Mouse (Mus musculus) heart, adult 18-20 months (tissue): ENCODE measurements at regions not wholly inside any gene's neighbourhood (a gene's known extent, or its start where the extent isn't known, plus 50 kb on each side); places are given as distances from the start of the nearest gene placed in this dataset.

Experiments used
- DNase-seq, 2 experiments: peaks; one replicate each; pipeline ENCODE4 v3.0.0; 2021 to 2022; ENCODE audit warnings: mixed read lengths in 1 of 2

DNA sequence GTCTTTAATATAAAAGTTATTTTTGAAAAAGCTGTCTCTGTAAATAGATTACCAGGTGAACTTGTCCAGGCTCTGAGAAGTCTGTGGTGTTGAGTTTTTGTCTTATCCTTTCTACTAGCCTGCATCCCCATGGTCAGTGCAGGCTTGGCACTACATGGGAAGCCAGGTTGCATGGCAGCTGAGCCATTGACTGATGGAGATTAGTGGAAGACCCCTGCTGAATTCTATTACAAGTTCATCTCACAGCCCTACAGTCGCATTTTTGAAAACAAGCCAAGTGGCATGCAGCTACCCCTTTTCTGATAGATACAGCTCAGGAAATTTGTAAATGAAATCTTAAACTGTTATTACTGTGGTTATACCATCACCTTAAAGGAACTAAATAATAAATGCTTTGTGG, 101.2 kb upstream of the Fam184a start:
- DNase-seq, result no peak

DNA sequence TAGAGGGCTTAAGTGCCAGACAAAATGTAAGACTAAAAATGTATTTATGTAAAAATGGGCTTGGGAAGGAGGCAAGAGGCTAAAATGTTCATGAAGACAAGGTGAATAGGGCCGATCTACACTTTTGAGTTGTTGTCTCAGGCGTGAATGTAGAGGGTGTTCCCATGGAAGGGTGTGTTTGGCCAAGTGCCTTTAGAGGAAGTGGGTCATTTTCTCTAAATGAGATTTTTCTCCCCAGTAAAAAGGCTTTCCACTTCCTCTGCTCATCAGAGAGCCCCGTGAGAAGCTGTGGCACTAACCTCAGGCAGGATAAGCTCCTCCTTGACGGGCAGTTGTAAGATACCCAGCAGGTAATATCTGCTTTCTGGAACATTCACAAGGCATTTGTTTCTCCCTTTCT, 99.6 kb upstream of the Fam184a start:
- DNase-seq, result no peak

DNA sequence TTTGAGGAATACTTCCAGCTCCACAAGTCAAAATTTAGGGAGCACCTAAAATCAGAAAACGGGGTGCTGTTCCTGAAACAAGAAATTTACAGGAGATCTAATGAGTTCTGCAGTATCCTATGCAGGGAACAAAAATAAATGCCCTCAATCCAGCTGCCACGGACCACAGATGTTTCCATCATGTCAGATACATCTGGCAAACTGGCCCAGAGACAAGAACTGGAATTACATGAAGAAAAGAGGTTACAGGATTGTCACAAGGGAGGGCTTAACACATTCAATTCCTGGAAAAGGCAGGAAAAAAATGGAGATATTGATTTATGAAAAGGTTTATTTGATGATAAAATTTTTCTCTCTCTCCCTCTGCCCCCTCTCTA, 62.3 kb upstream of the Fam184a start:
- peak in 1 of 2 experiments; percentile 35 for DNase-seq

DNA sequence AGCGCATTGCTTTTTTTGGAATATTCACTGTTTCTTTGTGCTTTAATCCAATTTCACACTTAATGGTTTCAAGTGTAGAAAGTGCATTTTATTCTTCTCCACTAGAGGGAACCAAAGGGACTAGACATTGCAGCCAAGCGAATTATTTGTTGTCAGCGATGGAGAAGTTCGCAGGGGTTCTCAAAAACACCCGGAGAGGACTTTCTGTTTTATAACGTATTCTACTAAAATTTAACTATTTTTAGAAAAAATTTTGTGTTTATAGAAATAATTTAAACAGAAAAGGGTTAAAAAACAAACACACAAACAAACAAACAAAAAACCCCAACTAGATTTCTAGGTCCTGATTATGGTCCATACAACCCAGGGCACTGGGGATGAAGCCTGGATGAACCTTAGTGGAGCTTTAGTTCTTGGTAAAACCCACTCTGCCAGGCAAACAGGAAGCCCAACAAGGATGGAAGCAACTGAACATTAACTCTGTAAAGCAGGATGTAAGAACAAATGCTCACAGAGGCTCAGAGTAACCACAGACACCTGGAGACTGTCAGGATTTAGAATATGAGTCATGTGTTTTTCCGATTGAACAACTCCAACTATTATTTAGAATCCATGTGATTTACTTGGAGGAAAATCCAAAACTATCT, 61.8 kb upstream of the Fam184a start:
- DNase-seq, result peak; percentile 6 to 70

DNA sequence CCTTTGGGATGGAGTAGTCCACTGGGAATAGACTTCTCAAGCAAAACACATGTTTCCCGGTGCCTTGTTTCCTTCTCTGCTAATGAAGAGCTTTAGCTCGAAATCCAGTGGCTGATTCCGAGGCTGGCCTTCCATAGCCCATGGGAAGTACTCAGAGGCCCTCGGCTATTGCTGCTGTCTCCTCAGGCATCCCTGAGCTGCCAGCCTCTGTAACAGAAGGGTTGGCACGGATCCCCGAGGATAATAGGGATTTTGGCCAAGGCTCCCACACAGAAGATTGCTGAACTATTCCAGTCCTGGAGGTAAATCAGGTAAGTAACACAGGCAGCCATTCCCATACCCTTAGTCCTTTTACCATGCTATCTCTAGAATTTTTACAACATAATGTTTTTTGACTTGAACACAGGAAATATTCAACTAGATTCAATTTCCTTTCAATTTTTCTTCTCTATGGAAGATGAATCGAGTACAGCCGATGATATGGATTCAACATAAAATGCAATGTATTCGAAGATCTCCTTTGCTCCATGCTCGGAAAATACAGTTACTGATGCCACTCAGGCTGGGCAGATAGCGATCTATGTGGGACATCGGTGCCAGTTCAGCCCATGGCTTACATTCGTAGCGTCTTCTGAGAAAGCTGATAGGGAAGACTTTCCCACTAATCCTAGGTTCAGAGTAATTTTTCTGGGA, 61.1 kb upstream of the Fam184a start:
- peak; percentile 14 to 15 for DNase-seq

DNA sequence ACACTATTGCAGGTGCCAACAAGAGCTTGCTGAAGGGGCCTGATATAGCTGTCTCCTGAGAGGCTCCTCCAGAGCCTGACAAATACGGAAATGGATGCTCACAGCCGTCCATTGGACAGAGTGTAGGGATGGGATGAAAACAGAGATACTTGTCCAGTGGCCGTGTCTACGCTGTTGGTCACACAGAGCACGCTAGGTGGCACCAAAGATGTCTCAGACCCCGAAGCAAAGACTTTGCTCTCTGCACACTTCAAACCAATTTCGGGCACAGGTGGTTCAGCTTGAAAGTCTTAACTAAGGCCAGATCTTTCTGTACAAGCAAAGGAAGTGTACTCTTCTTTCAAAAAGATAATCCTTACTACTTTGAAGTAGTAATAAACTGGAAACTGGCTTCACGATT, 55.8 kb upstream of the Fam184a start:
- DNase-seq, result no peak

DNA sequence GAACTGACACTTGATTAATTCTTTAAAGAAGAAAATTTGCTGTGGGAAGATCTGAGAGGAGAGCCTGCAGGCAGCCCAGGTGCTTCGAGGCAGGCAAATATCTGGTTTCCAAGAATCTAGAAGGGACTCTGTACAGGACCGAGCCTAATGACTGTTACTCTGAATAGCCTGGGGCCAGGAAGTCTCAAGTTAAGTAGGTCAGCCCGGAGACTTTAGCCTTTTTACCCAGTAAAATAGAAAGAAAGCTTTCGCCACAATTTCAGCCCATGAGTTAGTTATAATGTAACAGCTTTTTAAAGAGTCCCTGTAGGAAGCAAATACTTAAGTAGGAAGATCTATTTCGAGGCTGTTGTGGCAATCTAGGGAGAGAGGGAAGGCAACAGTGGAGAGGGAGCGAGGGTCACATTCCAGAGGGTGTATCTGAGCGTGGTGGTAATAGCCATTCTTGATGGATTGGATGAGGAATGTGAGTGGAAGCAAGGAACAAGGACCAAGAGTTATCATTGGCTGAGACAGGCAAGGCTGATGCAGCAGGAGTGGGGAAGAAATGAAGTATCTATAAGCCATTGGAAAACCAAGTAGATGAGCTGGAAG, 50.2 kb upstream of the Fam184a start:
- DNase-seq, result no peak
